Mouse (Mus musculus) thymus, adult 2 months (tissue): ENCODE data around the gene Trp53bp1. TPM values are rescaled to one million over a fixed set of nuclear protein-coding genes. Genes with fewer than 3 reads are reported as not detected.

Experiments used
- DNase-seq: peaks from one replicate; pipeline ENCODE4 v3.0.0; 2021
- H3K27ac ChIP-seq: fragments of 200-500 bp; 2 replicates; pipeline ENCODE4 v1.5.1; 2012; ENCODE audit warnings: low read length, control low read depth; ENCODE audit not compliant: control insufficient read depth, insufficient read depth
- H3K27me3 ChIP-seq: fragments of 200-500 bp; 2 replicates; pipeline ENCODE4 v1.6.1; 2012; ENCODE audit warnings: mild to moderate bottlenecking, low read length, moderate library complexity, mixed read lengths; ENCODE audit not compliant: control insufficient read depth, insufficient read depth
- H3K36me3 ChIP-seq: fragments of 200-500 bp; 2 replicates; pipeline ENCODE4 v1.6.1; 2012; ENCODE audit warnings: mild to moderate bottlenecking, low read length, moderate library complexity; ENCODE audit not compliant: control insufficient read depth, insufficient read depth
- H3K4me1 ChIP-seq: fragments of 200-500 bp; replicated peaks from 2 replicates; pipeline ENCODE4 v1.6.1; 2012; ENCODE audit warnings: low read length; ENCODE audit not compliant: control insufficient read depth, insufficient read depth
- H3K4me3 ChIP-seq: fragments of 200-500 bp; 2 replicates; pipeline ENCODE4 v1.5.1; 2012; ENCODE audit warnings: mild to moderate bottlenecking, low read length, control low read depth, moderate library complexity; ENCODE audit not compliant: control insufficient read depth, insufficient read depth
- CTCF ChIP-seq: fragments of 200-500 bp; IDR thresholded peaks from 2 replicates; pipeline ENCODE4 v1.5.1; 2012; ENCODE audit warnings: mild to moderate bottlenecking, control low read depth, low read length, moderate library complexity, borderline replicate concordance; ENCODE audit not compliant: control insufficient read depth, poor library complexity, insufficient read depth; ENCODE audit errors: extremely low read depth
- POLR2A ChIP-seq: fragments of 200-500 bp; IDR thresholded peaks from 2 replicates; pipeline ENCODE4 v1.6.1; 2012; ENCODE audit warnings: mild to moderate bottlenecking, low read length, control low read depth, moderate library complexity; ENCODE audit not compliant: control insufficient read depth, poor library complexity, insufficient read depth; ENCODE audit errors: extremely low read depth
- WGBS: fragments of 180-500 bp; shearing (Covaris S2); methylation state at CpG from one replicate; pipeline ENCODE4 v1.1.7; 2018; 5-methylcytosine and 5-hydroxymethylcytosine counted together
- polyA plus RNA-seq: library from polyadenylated mRNA; depleted of rRNA; stranded (reverse); fragments of >200 nt; gene quantifications from 2 replicates; pipeline ENCODE4 v1.2.3, GENCODE M21; 2012

Gene Trp53bp1
- polyA plus RNA-seq, 1 experiment: 39.5 TPM

DNA sequence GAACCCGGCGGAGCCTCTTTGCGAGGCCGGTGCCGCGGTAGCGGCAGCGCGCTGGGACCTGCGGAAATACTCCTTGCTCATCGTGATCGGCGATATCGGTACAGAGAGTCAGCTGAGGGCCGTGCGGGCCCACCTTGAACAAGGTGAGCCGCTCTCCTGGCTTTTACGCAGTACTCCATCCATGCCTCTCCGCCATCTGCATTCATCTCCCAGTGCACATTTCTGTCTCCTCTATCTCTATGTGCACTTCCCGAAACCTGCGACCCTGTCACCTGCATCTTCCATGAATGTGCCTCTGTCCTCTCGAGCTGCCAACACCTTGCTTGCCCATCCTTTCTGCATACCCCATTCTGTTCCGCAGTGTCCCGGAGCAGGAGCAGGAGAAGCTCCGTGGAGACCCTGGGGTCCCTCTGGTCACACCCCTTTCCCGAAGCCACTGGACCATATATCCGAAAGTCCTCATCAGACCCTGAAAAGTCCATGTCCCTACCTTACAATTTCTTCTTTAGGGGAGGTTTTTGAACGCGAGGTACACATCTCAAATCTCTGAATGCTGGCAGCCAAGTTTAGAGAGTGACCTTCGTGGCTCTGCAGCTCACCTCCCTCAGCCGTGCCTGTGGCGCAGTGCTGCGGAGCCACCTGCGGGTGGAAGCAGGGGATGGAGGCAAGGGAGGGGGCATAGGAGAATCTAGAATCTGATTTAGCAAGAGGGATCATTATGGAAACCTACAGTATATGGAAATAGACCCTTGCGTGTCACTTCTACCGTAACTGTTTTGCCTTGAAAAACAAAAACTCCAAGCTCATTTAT lies 18.7 kb upstream of the Trp53bp1 start:
- Histone ChIP-seq H3K4me1 (peaks cover 19% of the 10 kb centered on the region), H3K36me3 (no peaks in the 10 kb centered on the region), H3K4me3 (peak overlapping the region; percentile 43), H3K27me3 (peaks cover 5% of the 10 kb centered on the region; the same call in 1 of the 2 replicates), H3K27ac (no peak overlapping the region)
- peak; percentile 27 for DNase-seq
- TF ChIP-seq CTCF (0 out of 2 replicates have a peak, but pooled peaks have one; percentile 14), POLR2A (no peak)
- 8% methylated on average over 36 of the region's 36 CpGs for WGBS

DNA sequence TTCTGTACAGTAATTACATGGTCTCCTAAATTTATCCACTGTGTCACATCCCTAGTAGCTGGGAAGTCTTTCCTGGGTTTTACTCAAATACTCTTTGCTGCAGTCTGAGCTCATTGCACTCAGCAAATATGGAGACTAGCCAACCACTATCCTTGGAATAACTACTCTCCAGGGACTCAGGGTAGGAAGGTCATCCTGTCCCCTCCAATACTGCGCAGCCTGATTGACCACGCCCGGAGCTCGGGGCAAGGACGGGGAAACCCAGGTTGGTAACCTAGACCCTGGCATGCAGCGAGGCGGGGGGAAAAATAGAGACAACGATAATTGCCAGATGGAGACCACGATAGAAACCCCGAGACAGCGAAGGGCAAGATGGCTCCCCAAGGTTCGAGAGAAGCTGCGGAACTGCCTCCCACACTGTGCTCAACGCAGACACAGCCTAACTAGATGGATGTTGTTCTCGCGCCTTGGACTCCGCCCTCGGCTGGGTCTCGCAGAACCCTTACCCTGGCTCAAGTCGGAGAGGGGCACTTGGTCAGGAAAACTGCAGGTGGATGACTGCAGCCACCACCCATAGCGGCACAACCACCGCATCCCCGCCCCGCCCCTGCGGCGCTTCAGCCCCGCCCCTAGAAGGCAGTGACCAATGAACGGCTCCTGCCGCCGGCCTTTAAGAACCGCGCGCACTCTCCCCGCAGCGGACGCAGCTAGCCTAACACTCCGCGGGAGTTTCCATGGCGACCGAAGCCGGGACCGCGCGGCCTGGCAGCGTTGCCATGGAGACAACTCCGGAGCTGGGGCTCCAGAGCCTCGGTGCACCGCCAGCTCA lies 17.9 kb upstream of the Trp53bp1 start, which contains the start of gene Map1a:
Map1a (plus strand) TSS at position 700 of the 829 bp plus-strand sequence.
- peaks cover 13% of the 10 kb centered on the region for H3K4me1 ChIP-seq
- no peak within 1 kb of the TSS for H3K27ac ChIP-seq
- 4% methylated on average over 48 of the region's 48 CpGs for WGBS
- no peaks in the 10 kb centered on the region for H3K27me3 ChIP-seq
- H3K36me3 ChIP-seq: no peaks in the 10 kb centered on the region
- TF ChIP-seq CTCF (no peak), POLR2A (no peak)
- peak within 1 kb of the TSS; percentile 43 for H3K4me3 ChIP-seq
- DNase-seq: peak; percentile 85

DNA sequence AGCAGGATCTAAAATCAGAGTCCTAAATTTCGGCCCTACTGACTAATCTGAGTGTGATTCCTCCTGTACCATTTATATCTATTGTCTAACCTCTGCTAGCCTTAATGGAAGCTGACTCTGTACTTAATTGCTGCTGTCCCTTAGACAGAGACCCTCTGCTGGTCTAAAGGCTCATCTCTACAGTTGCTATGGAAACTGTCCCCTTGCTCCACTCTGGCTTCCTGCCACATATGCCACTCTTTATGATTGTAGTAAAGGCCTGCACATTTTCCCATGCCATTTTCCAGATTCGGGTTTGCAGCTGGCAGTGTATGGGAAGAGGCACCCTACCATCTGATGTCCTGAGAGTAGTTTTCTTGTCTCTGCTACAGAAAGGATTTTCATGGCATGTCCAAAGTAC lies 16.6 kb upstream of the Trp53bp1 start:
- Histone ChIP-seq H3K27me3 (no peaks in the 10 kb centered on the region), H3K4me3 (no peak overlapping the region), H3K4me1 (peaks cover 11% of the 10 kb centered on the region), H3K27ac (no peak overlapping the region), H3K36me3 (no peaks in the 10 kb centered on the region)
- TF ChIP-seq CTCF (no peak), POLR2A (no peak)
- no peak for DNase-seq
- WGBS: 92% methylated on average over 2 of the region's 2 CpGs

DNA sequence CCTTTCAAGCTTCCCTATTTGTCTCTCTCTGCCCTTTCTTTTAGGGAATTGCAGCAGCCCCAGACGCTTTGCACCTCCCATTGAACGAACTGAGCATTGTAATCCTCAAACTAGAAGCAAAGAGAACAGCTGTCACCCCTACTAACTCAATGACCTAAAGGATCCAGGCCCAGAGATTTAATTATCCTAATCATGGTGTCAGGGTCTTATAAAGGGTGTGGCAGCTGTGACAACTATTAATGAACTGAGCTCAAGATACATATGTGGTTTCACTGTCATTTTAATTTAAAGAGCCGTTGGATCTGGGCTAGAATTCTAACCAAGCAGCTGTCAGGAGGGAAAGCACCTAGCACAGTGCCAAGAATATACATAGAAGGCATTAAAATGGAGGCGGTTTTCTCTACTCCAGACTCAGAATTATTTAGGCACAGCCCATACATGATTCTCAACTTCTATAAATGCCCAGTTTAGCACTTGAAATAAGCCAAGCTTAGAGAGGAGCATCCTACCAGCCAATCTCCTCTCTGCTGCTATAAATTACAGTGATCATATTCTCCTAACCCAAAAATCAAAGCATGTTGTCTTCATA lies 815 bp upstream of the Trp53bp1 start:
- TF ChIP-seq POLR2A (no peak), CTCF (no peak)
- Histone ChIP-seq H3K4me3 (no peak overlapping the region), H3K27ac (no peak overlapping the region), H3K27me3 (no peaks in the 10 kb centered on the region), H3K4me1 (peaks cover 3% of the 10 kb centered on the region; the same call in 1 of the 2 replicates), H3K36me3 (peaks cover 3% of the 10 kb centered on the region; the same call in 1 of the 2 replicates)
- WGBS: 54% methylated on average over 4 of the region's 4 CpGs
- DNase-seq: no peak

DNA sequence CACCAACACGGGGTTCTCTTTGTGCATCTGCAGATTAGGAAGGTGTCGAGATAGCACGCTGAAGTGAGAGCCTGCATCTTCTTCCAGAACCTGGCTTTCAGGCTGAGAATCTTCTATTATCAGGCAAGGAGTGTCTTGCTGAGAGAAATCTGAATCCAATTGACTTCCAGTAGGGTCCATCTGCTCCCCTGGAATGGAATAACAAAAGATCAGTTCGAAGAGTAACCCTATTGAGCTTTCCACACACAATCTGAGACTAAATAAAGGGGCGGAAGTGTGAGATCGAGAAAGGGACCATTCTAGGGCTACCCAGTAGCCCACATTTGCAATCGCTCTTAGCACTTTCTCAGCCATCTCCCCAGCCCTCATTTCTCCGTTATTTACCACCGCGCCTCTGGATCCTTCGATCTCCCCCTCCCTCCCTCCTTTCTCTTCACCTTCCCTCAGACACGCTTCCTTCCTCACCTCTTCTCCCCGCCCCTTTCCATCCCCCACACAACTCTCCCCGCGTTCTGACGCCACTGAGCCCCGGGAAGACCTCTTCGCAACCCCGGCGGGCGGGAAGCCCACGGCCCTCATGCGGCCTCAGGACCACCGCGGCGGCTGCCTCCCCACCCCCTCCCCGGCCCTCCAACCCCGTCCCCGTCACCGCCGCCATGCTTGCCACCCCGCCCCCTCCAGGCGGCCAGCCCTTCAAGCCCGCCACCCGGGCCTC lies 529 bp downstream of the Trp53bp1 start:
- Histone ChIP-seq H3K27me3 (no peaks in the 10 kb centered on the region), H3K36me3 (peaks cover 3% of the 10 kb centered on the region; the same call in 1 of the 2 replicates), H3K4me3 (peak overlapping the region; percentile 93), H3K27ac (no peak overlapping the region), H3K4me1 (no peaks in the 10 kb centered on the region)
- TF ChIP-seq CTCF: no peak
- no peak for DNase-seq
- 4% methylated on average over 34 of the region's 35 CpGs for WGBS

DNA sequence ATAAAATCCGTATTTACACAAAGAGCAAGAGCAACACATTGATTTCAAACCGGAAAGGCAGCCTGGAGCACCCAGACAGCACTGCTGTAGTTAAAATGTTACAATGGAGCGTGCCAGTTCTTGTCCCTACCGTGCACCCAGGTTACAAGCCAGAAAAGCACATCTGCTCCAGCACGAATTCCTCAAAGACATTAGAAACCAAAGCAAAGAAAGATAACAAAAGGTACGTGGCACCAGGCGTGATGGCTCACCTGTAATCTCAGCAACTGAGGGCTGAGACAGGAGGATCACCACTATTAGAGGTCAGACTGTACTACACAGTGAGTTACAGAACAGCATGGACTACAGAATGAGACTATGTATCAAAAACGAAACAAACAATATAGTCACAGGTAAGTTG lies 2.8 kb downstream of the Trp53bp1 start:
- Histone ChIP-seq H3K4me1 (no peaks in the 10 kb centered on the region), H3K27ac (no peak overlapping the region), H3K27me3 (no peaks in the 10 kb centered on the region), H3K4me3 (no peak overlapping the region), H3K36me3 (peaks cover 3% of the 10 kb centered on the region; the same call in 1 of the 2 replicates)
- no peak for DNase-seq
- no peak for TF ChIP-seq POLR2A
- no peak for TF ChIP-seq CTCF
- WGBS: 96% methylated on average over 8 of the region's 8 CpGs
